Mouse (Mus musculus): ENCODE results near the gene Mtx3. TPM values are rescaled to one million over a fixed set of nuclear protein-coding genes. Genes with fewer than 3 reads are reported as not detected.

The Mtx3 gene
- polyA plus RNA-seq, 1 experiment from 2014 or later: 4.8 TPM

- Histone ChIP-seq H3K4me1 (ENCODE audit: control insufficient read depth in 2 of 2, insufficient read depth in 2 of 2, low read length in 2 of 2) (peaks cover 6 to 15% of the 10 kb centered on the region in 2 experiments; a peak in 3 of 4 replicates), H3K9me3 (ENCODE audit: control insufficient read depth, low read length) (no peaks in the 10 kb centered on the region), H3K9ac (ENCODE audit: low read length) (no peak overlapping the region), H3K27ac (replicated peaks in 1 of 2; ENCODE audit: control insufficient read depth in 1 of 2, insufficient read depth in 1 of 2, low read depth in 2 of 2, low read length in 2 of 2) (no peak overlapping the region), H3K27me3 (ENCODE audit: control insufficient read depth, insufficient read depth, low read length) (no peaks in the 10 kb centered on the region), H3K4me3 (ENCODE audit: control insufficient read depth in 1 of 2, insufficient read depth in 1 of 2, low read depth in 1 of 2, low read length in 2 of 2) (no peak overlapping the region), H3K36me3 (ENCODE audit: control insufficient read depth, insufficient read depth, low read length) (no peaks in the 10 kb centered on the region), H3K4me2 (ENCODE audit: low read length) (no peak overlapping the region)
- WGBS: 89% methylated on average over 7 of the region's 7 CpGs
- no peak for ATAC-seq (ENCODE audit: insufficient number of reproducible peaks, insufficient read depth, low FRiP score, low read depth)
These were observed 38.6 kb downstream of the Mtx3 start for GRCm38 (mm10) chr13:92882986-92883720.

- 88% methylated on average over 1 of the region's 1 CpGs for WGBS
- no peak for ATAC-seq (ENCODE audit: insufficient number of reproducible peaks, insufficient read depth, low FRiP score, low read depth)
- no peak overlapping the region for H3K27ac ChIP-seq (replicated peaks in 1 of 2; ENCODE audit: control insufficient read depth in 1 of 2, insufficient read depth in 1 of 2, low read depth in 2 of 2, low read length in 2 of 2)
These were observed 39.6 kb downstream of the Mtx3 start for GRCm38 (mm10) chr13:92884206-92884605.

GRCm38 (mm10) chr13:92884930-92885329, 40.4 kb downstream of the Mtx3 start:
- Histone ChIP-seq H3K4me1 (ENCODE audit: control insufficient read depth in 2 of 2, insufficient read depth in 2 of 2, low read length in 2 of 2) (peaks cover 5 to 8% of the 10 kb centered on the region in 2 experiments; a peak in 3 of 4 replicates), H3K4me2 (ENCODE audit: low read length) (no peak overlapping the region), H3K9me3 (ENCODE audit: control insufficient read depth, low read length) (no peaks in the 10 kb centered on the region), H3K27me3 (ENCODE audit: control insufficient read depth, insufficient read depth, low read length) (no peaks in the 10 kb centered on the region), H3K9ac (ENCODE audit: low read length) (no peak overlapping the region), H3K4me3 (ENCODE audit: control insufficient read depth in 1 of 2, insufficient read depth in 1 of 2, low read depth in 1 of 2, low read length in 2 of 2) (no peak overlapping the region), H3K27ac (replicated peaks in 1 of 2; ENCODE audit: control insufficient read depth in 1 of 2, insufficient read depth in 1 of 2, low read depth in 2 of 2, low read length in 2 of 2) (no peak overlapping the region), H3K36me3 (ENCODE audit: control insufficient read depth, insufficient read depth, low read length) (no peaks in the 10 kb centered on the region)
- no peak for ATAC-seq (ENCODE audit: insufficient number of reproducible peaks, insufficient read depth, low FRiP score, low read depth)
- WGBS: 67% methylated on average over 1 of the region's 1 CpGs

More at GRCm38 (mm10) chr13:92884206-92884605, 39.6 kb downstream of the Mtx3 start:
- Histone ChIP-seq H3K4me1 (ENCODE audit: control insufficient read depth in 2 of 2, insufficient read depth in 2 of 2, low read length in 2 of 2) (peaks cover 6 to 15% of the 10 kb centered on the region in 2 experiments; a peak in 3 of 4 replicates), H3K36me3 (ENCODE audit: control insufficient read depth, insufficient read depth, low read length) (no peaks in the 10 kb centered on the region), H3K27me3 (ENCODE audit: control insufficient read depth, insufficient read depth, low read length) (no peaks in the 10 kb centered on the region), H3K9ac (ENCODE audit: low read length) (no peak overlapping the region), H3K9me3 (ENCODE audit: control insufficient read depth, low read length) (no peaks in the 10 kb centered on the region), H3K4me2 (ENCODE audit: low read length) (no peak overlapping the region), H3K4me3 (ENCODE audit: control insufficient read depth in 1 of 2, insufficient read depth in 1 of 2, low read depth in 1 of 2, low read length in 2 of 2) (no peak overlapping the region)

- Histone ChIP-seq H3K4me3 (ENCODE audit: control insufficient read depth in 1 of 2, insufficient read depth in 1 of 2, low read depth in 1 of 2, low read length in 2 of 2) (no peak overlapping the region), H3K4me2 (ENCODE audit: low read length) (no peak overlapping the region), H3K36me3 (ENCODE audit: control insufficient read depth, insufficient read depth, low read length) (no peaks in the 10 kb centered on the region), H3K9me3 (ENCODE audit: control insufficient read depth, low read length) (no peaks in the 10 kb centered on the region), H3K27me3 (ENCODE audit: control insufficient read depth, insufficient read depth, low read length) (no peaks in the 10 kb centered on the region), H3K9ac (ENCODE audit: low read length) (no peak overlapping the region), H3K4me1 (ENCODE audit: control insufficient read depth in 2 of 2, insufficient read depth in 2 of 2, low read length in 2 of 2) (peaks cover 19 to 23% of the 10 kb centered on the region in 2 experiments), H3K27ac (replicated peaks in 1 of 2; ENCODE audit: control insufficient read depth in 1 of 2, insufficient read depth in 1 of 2, low read depth in 2 of 2, low read length in 2 of 2) (no peak overlapping the region)
- WGBS: 77% methylated on average over 6 of the region's 6 CpGs
- no peak for ATAC-seq (ENCODE audit: insufficient number of reproducible peaks, insufficient read depth, low FRiP score, low read depth)
These were observed 54.5 kb downstream of the Mtx3 start for GRCm38 (mm10) chr13:92899087-92899486.

GRCm38 (mm10) chr13:92903291-92903690, 58.7 kb downstream of the Mtx3 start:
- no peak overlapping the region for H3K4me3 ChIP-seq (ENCODE audit: control insufficient read depth in 1 of 2, insufficient read depth in 1 of 2, low read depth in 1 of 2, low read length in 2 of 2)
- H3K4me1 ChIP-seq (ENCODE audit: control insufficient read depth in 2 of 2, insufficient read depth in 2 of 2, low read length in 2 of 2): peaks cover 28 to 55% of the 10 kb centered on the region in 2 experiments
- ATAC-seq (ENCODE audit: insufficient number of reproducible peaks, insufficient read depth, low FRiP score, low read depth): peak; percentile 89

GRCm38 (mm10) chr13:92905944-92906343, 61.4 kb downstream of the Mtx3 start:
- no peaks in the 10 kb centered on the region for H3K27me3 ChIP-seq (ENCODE audit: control insufficient read depth, insufficient read depth, low read length)
- H3K4me2 ChIP-seq (ENCODE audit: low read length): no peak overlapping the region
- ATAC-seq (ENCODE audit: insufficient number of reproducible peaks, insufficient read depth, low FRiP score, low read depth): no peak
- H3K36me3 ChIP-seq (ENCODE audit: control insufficient read depth, insufficient read depth, low read length): no peaks in the 10 kb centered on the region
- H3K27ac ChIP-seq (replicated peaks in 1 of 2; ENCODE audit: control insufficient read depth in 1 of 2, insufficient read depth in 1 of 2, low read depth in 2 of 2, low read length in 2 of 2): no peak overlapping the region
- H3K9me3 ChIP-seq (ENCODE audit: control insufficient read depth, low read length): no peaks in the 10 kb centered on the region
- no peak overlapping the region for H3K9ac ChIP-seq (ENCODE audit: low read length)
- H3K4me3 ChIP-seq (ENCODE audit: control insufficient read depth in 1 of 2, insufficient read depth in 1 of 2, low read depth in 1 of 2, low read length in 2 of 2): no peak overlapping the region
- peaks cover 28 to 56% of the 10 kb centered on the region in 2 experiments for H3K4me1 ChIP-seq (ENCODE audit: control insufficient read depth in 2 of 2, insufficient read depth in 2 of 2, low read length in 2 of 2)
- WGBS: 65% methylated on average over 5 of the region's 5 CpGs

More at GRCm38 (mm10) chr13:92903291-92903690, 58.7 kb downstream of the Mtx3 start:
- Histone ChIP-seq H3K9me3 (ENCODE audit: control insufficient read depth, low read length) (no peaks in the 10 kb centered on the region), H3K4me2 (ENCODE audit: low read length) (peak overlapping the region; percentile 14; the same call in 1 of the 2 replicates), H3K9ac (ENCODE audit: low read length) (no peak overlapping the region), H3K27me3 (ENCODE audit: control insufficient read depth, insufficient read depth, low read length) (no peaks in the 10 kb centered on the region), H3K36me3 (ENCODE audit: control insufficient read depth, insufficient read depth, low read length) (no peaks in the 10 kb centered on the region), H3K27ac (replicated peaks in 1 of 2; ENCODE audit: control insufficient read depth in 1 of 2, insufficient read depth in 1 of 2, low read depth in 2 of 2, low read length in 2 of 2) (peak overlapping the region; percentile 85 to 90)
- 3% methylated on average over 4 of the region's 4 CpGs for WGBS

- no peak for ATAC-seq (ENCODE audit: insufficient number of reproducible peaks, insufficient read depth, low FRiP score, low read depth)
- Histone ChIP-seq H3K4me1 (ENCODE audit: control insufficient read depth in 2 of 2, insufficient read depth in 2 of 2, low read length in 2 of 2) (peaks cover 24 to 48% of the 10 kb centered on the region in 2 experiments), H3K36me3 (ENCODE audit: control insufficient read depth, insufficient read depth, low read length) (no peaks in the 10 kb centered on the region), H3K27ac (replicated peaks in 1 of 2; ENCODE audit: control insufficient read depth in 1 of 2, insufficient read depth in 1 of 2, low read depth in 2 of 2, low read length in 2 of 2) (peak overlapping the region; percentile 4 to 51; a peak in 1 of 4 replicates), H3K27me3 (ENCODE audit: control insufficient read depth, insufficient read depth, low read length) (no peaks in the 10 kb centered on the region), H3K9ac (ENCODE audit: low read length) (0 out of 2 replicates have a peak overlapping the region, but pooled peaks have one; percentile 6), H3K9me3 (ENCODE audit: control insufficient read depth, low read length) (no peaks in the 10 kb centered on the region), H3K4me2 (ENCODE audit: low read length) (no peak overlapping the region), H3K4me3 (ENCODE audit: control insufficient read depth in 1 of 2, insufficient read depth in 1 of 2, low read depth in 1 of 2, low read length in 2 of 2) (no peak overlapping the region)
- WGBS: 36% methylated on average over 5 of the region's 5 CpGs
These were observed 62.8 kb downstream of the Mtx3 start for GRCm38 (mm10) chr13:92907366-92907765.

Measured in heart, embryonic 14.5 days (tissue).